Mouse (Mus musculus): ENCODE results near the gene Smtn. TPM values are rescaled to one million over a fixed set of nuclear protein-coding genes. Genes with fewer than 3 reads are reported as not detected.

Gene Smtn
- polyA plus RNA-seq, 1 experiment = 22.5 TPM

- no peak for DNase-seq (ENCODE audit: low read depth)
Measured at GRCm38 (mm10) chr11:3509181-3510085, 31.0 kb downstream of the Smtn start.

DNA sequence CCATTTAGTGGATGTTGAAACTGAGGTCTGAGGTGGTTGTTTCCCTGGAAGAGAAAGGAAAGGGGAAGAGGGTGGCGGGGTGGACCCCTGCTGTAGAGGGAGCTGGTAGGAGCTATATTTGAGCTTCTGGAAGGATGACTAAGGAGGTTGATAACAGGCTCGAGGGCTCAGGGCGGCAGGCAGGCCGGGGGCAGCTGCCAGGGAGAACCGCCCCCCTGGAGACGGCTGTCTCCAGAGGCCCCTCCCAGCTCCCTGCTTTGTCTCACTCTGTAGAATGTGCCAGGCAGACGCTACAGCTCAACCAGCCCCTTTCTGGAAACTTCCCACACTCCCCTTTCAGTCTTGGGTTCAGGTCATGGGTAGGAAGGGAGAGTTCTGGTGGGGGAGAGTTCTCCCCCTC is 32.2 kb downstream of the Smtn start:
- no peak for DNase-seq (ENCODE audit: low read depth)

- no peak for DNase-seq (ENCODE audit: low read depth)
Measured at GRCm38 (mm10) chr11:3503755-3504693, 36.4 kb downstream of the Smtn start.

- no peak for DNase-seq (ENCODE audit: low read depth)
Measured at GRCm38 (mm10) chr11:3502459-3503072, 37.8 kb downstream of the Smtn start.

- DNase-seq (ENCODE audit: low read depth) = no peak
Measured at GRCm38 (mm10) chr11:3502057-3502456, 38.4 kb downstream of the Smtn start.

DNA sequence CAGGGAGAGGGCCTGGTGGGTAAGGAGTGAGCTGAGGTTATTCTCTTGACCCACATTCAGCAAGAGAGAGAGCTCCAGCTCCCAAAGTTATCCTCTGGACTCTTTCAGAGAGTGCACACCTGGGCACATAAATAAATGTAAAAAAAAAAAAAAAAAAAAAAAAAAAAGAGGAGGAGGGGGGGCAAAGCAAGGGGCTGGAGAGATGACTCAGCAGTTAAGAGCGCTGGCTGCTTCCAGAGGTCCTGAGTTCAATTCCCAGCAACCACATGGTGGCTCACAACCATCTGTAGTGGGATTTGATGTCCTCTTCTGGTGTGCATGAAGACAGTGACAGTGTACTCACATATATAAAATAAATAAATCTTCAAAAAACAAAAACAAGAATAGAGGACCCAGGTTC is 43.1 kb downstream of the Smtn start:
- no peak for DNase-seq (ENCODE audit: low read depth)

DNA sequence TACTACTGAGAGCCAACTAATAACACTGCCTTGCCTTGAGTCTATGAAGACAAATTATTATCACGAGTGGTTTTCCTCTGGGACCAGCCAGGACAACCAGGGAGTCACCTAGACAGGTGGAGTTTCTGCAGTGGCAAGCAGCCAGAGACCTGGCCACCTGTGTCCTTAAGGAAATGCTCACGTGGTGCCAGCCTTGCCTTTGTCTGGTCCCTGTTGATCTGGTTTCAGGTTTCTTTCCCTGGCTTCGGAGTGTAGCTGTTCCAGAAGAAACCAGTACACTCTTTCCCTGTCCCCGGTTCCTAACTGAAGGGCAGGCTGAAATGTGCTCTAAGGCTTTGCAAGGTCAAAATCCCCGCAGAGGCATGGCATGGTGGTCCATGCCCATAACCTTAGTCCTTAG is 43.7 kb downstream of the Smtn start:
- DNase-seq (ENCODE audit: low read depth) = no peak

DNA sequence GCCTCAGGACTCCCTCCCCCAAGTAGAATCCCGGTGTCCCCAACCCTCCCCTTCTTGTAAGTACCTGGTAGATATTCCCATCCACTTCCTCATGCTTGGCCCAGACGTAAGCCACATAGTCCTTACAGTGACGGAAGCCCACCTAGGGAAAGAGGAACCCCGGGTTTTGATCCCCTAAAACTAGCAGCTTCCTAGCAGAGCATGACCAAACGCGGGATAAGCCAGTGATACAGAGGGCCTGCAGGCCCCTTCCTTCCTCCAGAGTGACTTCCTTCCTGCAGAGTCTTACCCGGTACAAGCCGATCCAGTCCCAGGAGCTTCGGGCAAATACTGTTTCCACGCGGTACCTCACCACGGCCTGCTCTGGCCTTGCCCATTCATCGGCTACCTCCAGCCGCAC is 44.9 kb downstream of the Smtn start:
- DNase-seq (ENCODE audit: low read depth) = no peak

DNA sequence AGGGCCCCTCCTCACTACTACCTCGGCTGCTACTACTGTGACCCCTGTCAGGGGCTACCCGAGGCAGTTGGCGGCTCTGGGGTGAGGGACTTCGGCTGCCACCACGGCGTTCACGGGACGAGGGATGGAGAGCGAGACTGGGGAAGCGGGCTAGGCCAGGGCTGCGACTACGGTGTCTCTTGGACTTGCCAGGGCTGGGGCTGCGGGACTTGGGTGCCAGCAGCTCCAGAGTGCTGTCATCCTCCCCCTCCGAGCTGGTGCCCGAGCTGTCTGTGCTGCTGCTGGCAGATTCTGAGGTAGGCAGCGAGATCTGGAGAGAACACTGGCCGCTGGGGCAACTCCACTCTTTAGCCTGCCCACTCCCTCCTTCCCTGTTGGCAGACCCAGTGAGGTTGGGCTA is 45.6 kb downstream of the Smtn start:
- no peak for DNase-seq (ENCODE audit: low read depth)

DNA sequence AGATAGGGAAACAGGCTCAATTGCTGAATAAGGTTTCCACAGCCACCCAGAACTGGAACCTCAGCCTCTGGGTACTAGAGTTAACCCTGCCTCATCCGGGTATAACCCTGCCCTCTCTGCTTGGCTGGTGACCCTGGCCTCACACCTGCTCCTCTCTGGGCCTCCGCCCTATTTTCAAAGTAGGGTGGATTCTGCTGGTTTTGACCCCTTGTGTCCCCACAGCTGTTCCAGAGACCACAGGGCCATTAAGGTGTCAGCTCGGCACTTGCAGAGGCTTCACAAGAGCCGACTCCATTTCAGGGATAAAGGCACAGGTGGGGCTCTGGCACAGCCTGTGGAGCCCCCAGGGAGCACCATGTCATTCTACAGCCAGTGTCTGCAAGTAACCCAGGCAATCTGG is 47.7 kb downstream of the Smtn start:
- DNase-seq (ENCODE audit: low read depth) = no peak

- no peak for DNase-seq (ENCODE audit: low read depth)
Measured at GRCm38 (mm10) chr11:3489036-3489435, 51.4 kb downstream of the Smtn start.

DNA sequence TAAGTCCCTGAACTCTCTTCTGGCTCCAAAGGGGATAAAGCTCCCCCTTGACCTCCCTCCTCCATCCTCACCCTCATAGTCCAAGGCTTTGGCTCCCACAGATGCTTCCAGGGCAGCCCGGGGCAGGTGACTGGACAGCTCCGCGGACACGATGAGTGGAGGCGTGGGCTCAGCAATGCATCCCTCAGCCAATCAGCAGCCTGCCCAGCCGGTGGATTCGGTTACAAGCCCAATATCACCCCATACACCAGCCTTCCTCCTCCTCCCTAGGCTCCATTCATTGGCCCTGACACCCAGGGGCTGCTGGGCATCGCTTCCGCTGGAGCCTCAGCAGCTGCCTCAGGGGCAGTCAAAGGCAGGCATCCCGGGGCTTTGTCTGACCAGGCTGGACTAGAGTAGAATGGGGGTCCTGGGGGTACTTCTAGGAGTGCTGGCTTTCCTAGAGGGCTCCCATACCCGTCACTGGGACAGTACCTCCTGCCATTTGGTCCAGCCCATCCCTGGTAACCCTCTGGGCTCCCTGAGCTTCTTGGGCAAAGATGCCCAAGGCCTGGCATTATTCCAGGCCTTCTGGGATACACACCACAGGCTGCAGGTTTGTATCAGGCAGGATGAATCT is 52.4 kb downstream of the Smtn start, which contains the start of gene Pla2g3:
Pla2g3 (plus strand) TSS at position 333 of the 619 bp plus-strand sequence.
- DNase-seq (ENCODE audit: low read depth) = no peak

DNA sequence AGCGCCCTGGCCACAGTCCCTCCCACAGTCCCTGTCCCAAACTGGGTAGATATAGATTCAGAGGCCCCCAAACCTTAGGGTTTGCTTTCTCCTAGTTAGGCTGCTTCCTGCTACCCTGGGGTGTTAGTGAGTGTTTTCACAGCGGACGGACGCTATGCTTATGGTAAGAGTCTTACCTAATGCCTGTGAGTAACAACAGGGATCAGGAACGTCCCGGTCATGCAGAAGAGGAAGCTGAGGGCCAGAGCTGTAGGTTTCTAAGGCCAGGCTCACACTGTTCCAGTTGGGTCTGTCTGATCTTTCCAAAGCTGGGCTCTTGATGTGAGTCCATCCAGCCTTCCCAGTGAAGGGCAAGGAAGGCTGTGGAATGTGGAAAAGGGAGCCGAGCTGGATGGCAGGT is 54.1 kb downstream of the Smtn start:
- no peak for DNase-seq (ENCODE audit: low read depth)

DNA sequence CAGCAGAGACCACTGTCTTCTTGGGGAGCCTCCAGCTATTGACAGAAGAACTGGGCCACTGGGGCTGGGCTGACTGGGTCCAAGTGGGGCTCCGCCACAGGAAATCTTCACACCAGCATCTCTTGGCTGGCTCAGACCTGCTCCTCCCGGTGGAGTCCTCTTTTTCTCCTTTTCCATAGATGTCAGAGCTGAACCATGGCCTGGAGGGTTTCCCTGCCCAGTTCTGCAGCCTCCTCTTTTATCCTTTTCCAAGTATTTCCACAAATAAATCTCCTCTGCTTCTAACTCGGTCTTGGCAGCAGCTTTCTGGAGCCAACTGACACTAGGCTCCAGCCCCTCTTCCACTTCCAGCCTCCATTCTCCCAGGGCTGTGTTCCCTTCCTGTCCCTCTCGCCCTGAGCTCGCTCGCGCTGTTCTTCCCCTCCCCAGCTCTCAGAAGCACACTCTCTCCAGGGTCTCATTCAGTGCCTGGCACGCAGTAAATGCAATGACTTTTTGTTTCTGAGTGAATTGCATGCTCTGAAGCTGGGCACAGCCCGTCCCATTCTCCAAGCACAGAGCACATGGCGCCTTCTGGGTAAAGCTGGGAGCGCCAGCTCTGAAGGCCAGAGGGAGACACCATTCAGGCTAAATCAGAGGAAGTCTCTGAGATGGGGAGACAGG is 56.3 kb downstream of the Smtn start:
- DNase-seq (ENCODE audit: low read depth) = no peak

GRCm38 (mm10) chr11:3475489-3475888 is 64.9 kb downstream of the Smtn start:
- no peak for DNase-seq (ENCODE audit: low read depth)

DNA sequence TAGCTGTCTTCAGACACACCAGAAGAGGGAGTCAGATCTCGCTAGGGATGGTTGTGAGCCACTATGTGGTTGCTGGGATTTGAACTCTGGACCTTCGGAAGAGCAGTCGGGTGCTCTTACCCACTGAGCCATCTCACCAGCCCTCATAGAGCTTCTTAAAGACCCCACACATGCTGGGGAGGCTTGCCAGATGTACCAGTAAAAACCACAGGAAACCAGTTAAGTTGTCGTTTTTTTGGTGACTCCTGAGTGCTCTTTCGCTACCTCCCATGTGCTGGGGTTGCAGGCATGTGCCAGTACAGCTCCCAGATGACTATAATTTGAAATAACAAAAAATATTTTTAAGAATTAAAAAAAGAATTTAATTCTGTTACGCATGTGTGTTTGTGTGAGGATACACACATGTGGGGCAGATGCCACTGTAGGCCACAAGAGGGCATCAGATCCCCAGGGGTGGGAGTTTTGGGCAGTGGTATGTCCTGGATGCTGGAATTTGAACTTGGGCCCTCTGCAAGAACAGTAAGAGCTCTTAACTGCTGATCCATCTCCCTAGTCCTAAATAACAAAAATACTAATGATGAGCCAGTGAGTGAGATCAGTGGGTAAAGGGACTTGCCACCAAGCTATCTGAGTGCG is 65.8 kb downstream of the Smtn start:
- no peak for DNase-seq (ENCODE audit: low read depth)

GRCm38 (mm10) chr11:3472484-3472883 is 67.9 kb downstream of the Smtn start:
- no peak for DNase-seq (ENCODE audit: low read depth)

DNA sequence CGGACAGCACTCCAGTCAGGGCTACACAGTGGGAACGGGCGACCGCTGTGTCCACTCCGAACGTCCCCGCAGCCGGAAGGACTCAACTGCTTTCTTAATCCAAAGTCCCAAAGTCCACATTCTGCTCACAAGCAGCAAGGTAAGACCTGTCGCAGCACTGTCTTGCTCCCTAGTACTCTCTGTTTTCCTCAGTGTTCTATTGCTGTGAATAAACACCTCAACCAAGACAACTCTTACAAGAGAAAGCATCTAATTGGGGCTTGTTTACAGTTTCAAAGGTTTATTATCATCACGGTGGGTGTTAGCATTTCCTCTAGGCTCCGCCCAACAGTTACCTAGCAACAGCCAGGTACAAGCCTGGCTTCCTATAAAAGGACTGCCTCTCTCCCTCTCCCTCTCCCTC is 69.0 kb downstream of the Smtn start:
- DNase-seq (ENCODE audit: low read depth) = no peak

Measured in gonadal fat pad, adult 2 months (tissue).